Mouse (Mus musculus): ENCODE data around the gene Rgn. TPM values are rescaled to one million over a fixed set of nuclear protein-coding genes. Genes with fewer than 3 reads are reported as not detected.

Rgn gene
- polyA plus RNA-seq, 1 experiment from 2014 or later, result 1.8 TPM

DNA sequence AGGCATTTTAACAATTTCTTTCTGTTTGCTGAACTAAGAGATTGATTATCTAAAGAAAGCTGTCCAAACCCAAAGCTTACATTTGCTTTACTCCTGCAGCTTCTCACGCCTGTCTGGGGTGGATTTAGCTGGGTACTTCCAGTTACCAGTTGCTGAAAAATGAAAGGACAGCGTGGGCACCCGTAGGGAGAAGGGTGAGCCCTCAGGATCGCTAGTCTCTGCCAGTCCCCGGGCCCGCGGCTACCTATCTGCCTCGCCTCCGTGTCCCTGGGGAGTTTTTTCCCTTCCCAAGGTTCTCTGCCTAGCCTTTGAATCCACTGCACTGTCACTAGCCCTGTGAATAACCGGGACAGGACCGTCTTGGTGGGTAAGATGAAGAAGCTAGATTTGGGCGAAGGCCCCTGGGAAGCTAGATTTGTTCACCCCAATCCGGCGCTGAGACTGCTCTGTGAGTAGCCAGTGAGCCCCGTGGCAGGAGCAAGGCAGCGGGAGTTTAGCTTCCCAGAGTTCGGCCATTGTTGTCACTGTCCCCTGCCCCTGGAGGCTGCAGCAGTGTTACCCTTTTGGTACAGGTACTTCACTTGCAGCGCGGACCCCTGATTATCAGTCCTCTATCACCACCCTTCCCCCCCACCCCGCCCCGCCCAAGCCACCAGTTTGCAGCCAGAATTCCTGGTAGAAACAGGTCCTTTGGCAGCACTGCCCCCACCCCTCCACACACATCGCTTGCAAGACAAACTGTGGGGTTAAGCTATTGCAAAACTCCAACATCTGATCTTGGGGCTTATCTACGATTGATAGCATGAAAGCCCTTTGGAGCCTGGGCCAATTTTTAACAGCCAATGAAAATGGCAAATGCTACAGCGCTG is 1.3 kb upstream of the Rgn start:
- ATAC-seq (ENCODE audit: low FRiP score, low TSS enrichment) (peak; percentile 40), DNase-seq (ENCODE audit: low spot score) (peak; percentile 16)
- peak overlapping the region; percentile 31 for H3K4me3 ChIP-seq (ENCODE audit: low read depth, low read length)
- peak overlapping the region; percentile 55 for H3K9ac ChIP-seq (ENCODE audit: low read length)
- no peaks in the 10 kb centered on the region for H3K27me3 ChIP-seq (ENCODE audit: control insufficient read depth, insufficient read depth, low read length)
- H3K36me3 ChIP-seq (ENCODE audit: control insufficient read depth, insufficient read depth, low read length), result no peaks in the 10 kb centered on the region
- peak overlapping the region; percentile 70; the same call in 1 of the 2 replicates for H3K27ac ChIP-seq (replicated peaks)
- no peak for TF ChIP-seq CTCF (IDR thresholded peaks at IDR 0.05; ENCODE audit: low read depth)
- no peak for TF ChIP-seq EP300 (optimal IDR thresholded peaks at IDR 0.05)
- peak overlapping the region; percentile 61 for H3K4me2 ChIP-seq (replicated peaks; ENCODE audit: low read depth)
- H3K9me3 ChIP-seq (ENCODE audit: control insufficient read depth, low read length), result no peaks in the 10 kb centered on the region
- H3K4me1 ChIP-seq (replicated peaks; ENCODE audit: control insufficient read depth, insufficient read depth), result no peaks in the 10 kb centered on the region
- 20% methylated on average over 24 of the region's 24 CpGs for WGBS

DNA sequence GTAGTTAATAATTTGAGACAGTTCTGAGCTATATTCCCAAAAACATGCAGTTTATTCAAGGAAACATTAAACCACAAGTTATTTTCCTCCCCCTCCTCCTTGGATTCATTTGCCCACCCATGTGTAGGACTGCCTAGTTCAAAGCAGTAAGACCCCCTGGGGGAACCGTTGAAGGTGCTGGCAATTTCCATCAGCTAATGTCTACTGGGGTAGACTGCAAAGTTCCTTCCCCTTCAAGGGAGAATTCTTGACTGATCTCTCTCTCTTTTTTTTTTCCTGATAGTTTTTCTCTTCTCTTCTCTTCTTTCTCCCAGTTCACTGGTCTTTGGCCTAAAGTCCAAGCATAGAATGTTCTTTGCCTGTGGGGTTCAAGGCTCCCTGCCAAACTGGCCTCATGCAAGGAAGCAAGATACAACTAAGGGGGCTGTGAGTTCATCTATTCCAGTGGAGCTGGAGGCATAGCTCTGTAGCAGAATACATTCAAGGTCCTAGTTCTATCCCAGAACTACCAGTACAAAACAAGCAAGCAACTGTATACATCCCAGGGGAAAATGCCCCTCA is 627 bp upstream of the Rgn start:
- Histone ChIP-seq H3K27ac (replicated peaks) (no peak overlapping the region), H3K4me3 (ENCODE audit: low read depth, low read length) (no peak overlapping the region), H3K9me3 (ENCODE audit: control insufficient read depth, low read length) (no peaks in the 10 kb centered on the region), H3K9ac (ENCODE audit: low read length) (no peak overlapping the region), H3K36me3 (ENCODE audit: control insufficient read depth, insufficient read depth, low read length) (no peaks in the 10 kb centered on the region), H3K4me1 (replicated peaks; ENCODE audit: control insufficient read depth, insufficient read depth) (no peaks in the 10 kb centered on the region), H3K4me2 (replicated peaks; ENCODE audit: low read depth) (peak overlapping the region; percentile 61), H3K27me3 (ENCODE audit: control insufficient read depth, insufficient read depth, low read length) (no peaks in the 10 kb centered on the region)
- ATAC-seq (ENCODE audit: low FRiP score, low TSS enrichment) (no peak), DNase-seq (ENCODE audit: low spot score) (no peak)
- TF ChIP-seq EP300 (optimal IDR thresholded peaks at IDR 0.05) (no peak), CTCF (IDR thresholded peaks at IDR 0.05; ENCODE audit: low read depth) (no peak)
- 21% methylated on average over 1 of the region's 1 CpGs for WGBS

DNA sequence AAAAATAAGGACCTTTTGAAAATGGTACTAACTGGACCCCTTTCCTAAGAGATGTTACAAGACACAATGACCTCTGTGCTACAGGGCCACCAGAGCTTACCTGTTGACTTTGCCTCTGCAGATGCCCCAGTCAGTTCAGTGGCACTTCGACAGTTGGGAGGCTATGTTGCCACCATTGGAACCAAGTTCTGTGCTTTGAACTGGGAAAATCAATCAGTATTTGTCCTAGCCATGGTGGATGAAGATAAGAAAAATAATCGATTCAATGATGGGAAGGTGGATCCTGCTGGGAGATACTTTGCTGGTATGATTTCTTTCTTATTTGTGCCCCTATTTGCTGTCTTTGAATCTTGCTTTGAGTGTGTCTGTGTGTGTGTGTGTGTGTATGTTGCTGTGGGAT is 2.6 kb downstream of the Rgn start:
- Histone ChIP-seq H3K36me3 (ENCODE audit: control insufficient read depth, insufficient read depth, low read length) (no peaks in the 10 kb centered on the region), H3K27me3 (ENCODE audit: control insufficient read depth, insufficient read depth, low read length) (no peaks in the 10 kb centered on the region), H3K9ac (ENCODE audit: low read length) (no peak overlapping the region), H3K4me1 (replicated peaks; ENCODE audit: control insufficient read depth, insufficient read depth) (no peaks in the 10 kb centered on the region), H3K27ac (replicated peaks) (no peak overlapping the region), H3K4me3 (ENCODE audit: low read depth, low read length) (no peak overlapping the region), H3K4me2 (replicated peaks; ENCODE audit: low read depth) (no peak overlapping the region), H3K9me3 (ENCODE audit: control insufficient read depth, low read length) (no peaks in the 10 kb centered on the region)
- 71% methylated on average over 2 of the region's 2 CpGs for WGBS
- TF ChIP-seq EP300 (optimal IDR thresholded peaks at IDR 0.05) (no peak), CTCF (IDR thresholded peaks at IDR 0.05; ENCODE audit: low read depth) (no peak)
- DNase-seq (ENCODE audit: low spot score) (no peak), ATAC-seq (ENCODE audit: low FRiP score, low TSS enrichment) (no peak)

- Histone ChIP-seq H3K4me2 (replicated peaks; ENCODE audit: low read depth) (no peak overlapping the region), H3K9me3 (ENCODE audit: control insufficient read depth, low read length) (no peaks in the 10 kb centered on the region), H3K4me3 (ENCODE audit: low read depth, low read length) (no peak overlapping the region), H3K9ac (ENCODE audit: low read length) (no peak overlapping the region), H3K4me1 (replicated peaks; ENCODE audit: control insufficient read depth, insufficient read depth) (no peaks in the 10 kb centered on the region), H3K27me3 (ENCODE audit: control insufficient read depth, insufficient read depth, low read length) (no peaks in the 10 kb centered on the region), H3K27ac (replicated peaks) (no peak overlapping the region), H3K36me3 (ENCODE audit: control insufficient read depth, insufficient read depth, low read length) (no peaks in the 10 kb centered on the region)
- TF ChIP-seq CTCF (IDR thresholded peaks at IDR 0.05; ENCODE audit: low read depth), result peak; percentile 64
- no peak for TF ChIP-seq EP300 (optimal IDR thresholded peaks at IDR 0.05)
- 58% methylated on average over 1 of the region's 1 CpGs for WGBS
- ATAC-seq (ENCODE audit: low FRiP score, low TSS enrichment), result no peak
- no peak for DNase-seq (ENCODE audit: low spot score)
These were observed 12.3 kb downstream of the Rgn start for GRCm38 (mm10) chrX:20561846-20562245.

DNA sequence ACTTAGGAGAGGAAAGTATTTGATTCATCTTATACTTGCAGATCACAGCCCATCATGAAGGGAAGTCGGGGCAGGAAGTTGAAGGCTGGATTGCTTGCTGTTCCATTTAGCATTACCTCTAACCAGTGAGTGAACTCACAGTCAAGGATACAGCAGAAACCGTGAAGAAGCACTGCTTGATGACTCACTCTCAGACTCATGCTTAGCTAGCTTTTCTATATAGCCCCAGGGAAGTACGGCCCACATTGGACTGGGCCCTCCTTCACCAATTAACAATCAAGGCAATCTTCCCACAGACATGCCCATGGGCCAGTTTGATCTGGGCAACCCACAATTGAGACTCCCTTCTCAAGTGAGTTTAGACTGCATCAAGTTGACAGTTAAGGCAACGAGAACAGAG is 14.4 kb downstream of the Rgn start:
- Histone ChIP-seq H3K4me3 (ENCODE audit: low read depth, low read length) (no peak overlapping the region), H3K4me2 (replicated peaks; ENCODE audit: low read depth) (no peak overlapping the region), H3K9me3 (ENCODE audit: control insufficient read depth, low read length) (no peaks in the 10 kb centered on the region), H3K36me3 (ENCODE audit: control insufficient read depth, insufficient read depth, low read length) (no peaks in the 10 kb centered on the region), H3K4me1 (replicated peaks; ENCODE audit: control insufficient read depth, insufficient read depth) (no peaks in the 10 kb centered on the region), H3K27me3 (ENCODE audit: control insufficient read depth, insufficient read depth, low read length) (no peaks in the 10 kb centered on the region), H3K9ac (ENCODE audit: low read length) (no peak overlapping the region), H3K27ac (replicated peaks) (no peak overlapping the region)
- 63% methylated on average over 4 of the region's 4 CpGs for WGBS
- ATAC-seq (ENCODE audit: low FRiP score, low TSS enrichment) (no peak), DNase-seq (ENCODE audit: low spot score) (no peak)
- TF ChIP-seq CTCF (IDR thresholded peaks at IDR 0.05; ENCODE audit: low read depth), result no peak
- TF ChIP-seq EP300 (optimal IDR thresholded peaks at IDR 0.05), result no peak

DNA sequence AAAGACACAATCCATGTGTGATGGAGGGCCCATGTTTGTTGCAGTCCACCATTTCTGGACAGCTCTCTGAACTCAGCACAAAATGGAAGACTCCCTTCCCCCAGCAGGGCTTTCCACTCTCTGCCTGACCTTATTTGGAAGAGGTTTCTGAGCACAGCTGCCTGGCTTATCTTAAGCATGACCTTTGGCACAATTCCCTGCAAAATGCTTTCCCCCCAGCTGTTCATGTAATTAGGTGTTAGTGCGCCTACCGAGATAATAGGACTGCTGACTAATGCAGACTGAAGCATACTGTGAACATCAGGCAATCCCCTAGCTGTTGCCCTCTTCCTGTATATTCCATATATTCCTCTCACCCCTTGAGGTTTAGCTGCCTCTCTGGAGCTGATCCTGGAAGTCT is 21.4 kb downstream of the Rgn start:
- Histone ChIP-seq H3K4me2 (replicated peaks; ENCODE audit: low read depth) (no peak overlapping the region), H3K9ac (ENCODE audit: low read length) (no peak overlapping the region), H3K27ac (replicated peaks) (no peak overlapping the region), H3K36me3 (ENCODE audit: control insufficient read depth, insufficient read depth, low read length) (no peaks in the 10 kb centered on the region), H3K4me3 (ENCODE audit: low read depth, low read length) (no peak overlapping the region), H3K4me1 (replicated peaks; ENCODE audit: control insufficient read depth, insufficient read depth) (no peaks in the 10 kb centered on the region), H3K9me3 (ENCODE audit: control insufficient read depth, low read length) (no peaks in the 10 kb centered on the region), H3K27me3 (ENCODE audit: control insufficient read depth, insufficient read depth, low read length) (no peaks in the 10 kb centered on the region)
- WGBS, result 31% methylated on average over 2 of the region's 2 CpGs
- TF ChIP-seq EP300 (optimal IDR thresholded peaks at IDR 0.05), result no peak
- no peak for TF ChIP-seq CTCF (IDR thresholded peaks at IDR 0.05; ENCODE audit: low read depth)
- ATAC-seq (ENCODE audit: low FRiP score, low TSS enrichment), result peak; percentile 76
- peak; percentile 20 for DNase-seq (ENCODE audit: low spot score)
